Mouse (Mus musculus): ENCODE measurements around the gene Jund.

- TF ChIP-seq CTCF (IDR thresholded peaks at IDR 0.05): no peak
- TF ChIP-seq EP300 (IDR thresholded peaks at IDR 0.05): no peak
Measured at GRCm38 (mm10) chr8:70655469-70655868, 43.3 kb upstream of the Jund start.
